Comparison of ENCODE assay signal across 28 mouse cellular contexts in the genomic region with DNA sequence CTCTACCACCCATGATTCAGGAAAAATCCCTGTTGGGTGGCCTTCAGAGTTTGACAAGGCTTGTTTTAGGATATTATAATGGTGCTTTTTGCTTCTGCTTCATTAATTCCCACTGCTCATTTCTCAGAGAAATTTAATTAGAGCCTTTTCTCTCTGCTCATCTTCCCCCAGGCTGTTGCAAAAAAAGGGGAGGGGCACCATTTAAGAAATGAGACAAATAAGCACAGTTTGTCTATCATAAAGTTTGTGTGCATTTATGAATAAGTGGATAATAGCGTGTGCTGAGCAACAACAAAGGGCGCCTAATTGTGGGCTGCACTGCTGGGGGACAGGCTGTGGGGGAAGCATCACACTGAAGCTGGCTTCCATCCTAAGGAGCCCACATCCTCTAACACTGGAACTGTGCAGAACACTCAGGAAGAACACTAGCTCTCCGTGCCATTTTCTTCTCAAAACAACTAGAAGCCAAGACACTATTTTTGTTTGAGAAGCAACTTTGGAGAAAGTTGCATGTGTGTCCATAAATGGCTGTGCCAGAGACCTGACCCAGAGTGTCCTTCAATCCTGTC.
A peak's percentile ranks its signal among the peaks of the same experiment; 100 is the strongest.
DNase-seq lines count a peak whose midpoint lies in the region; ATAC-seq and TF ChIP-seq lines count a peak whose summit lies in the region.
"Had no signal": no experiment of that assay in that cellular context is flagged by ENCODE, and none has a peak within 500 bp of the region (broad histone marks: within the 10 kb centered on the region; RNA-seq: fewer than 3 reads in every experiment).

No protein-coding gene starts in this region.

- ATAC-seq in embryonic facial prominence, embryonic 14.5 days (ENCODE audit: low read depth): no peak
- ATAC-seq in frontal cortex, adult (ENCODE audit: low TSS enrichment): peak; percentile 73
- ATAC-seq: forebrain, postnatal 0 days; intestine, embryonic 16.5 days; Patski had no signal

- no peak overlapping the region for H3K9ac ChIP-seq in embryonic facial prominence, embryonic 14.5 days (ENCODE audit: low read depth, low read length)
- H3K9ac ChIP-seq: embryonic facial prominence, embryonic 13.5 days; forebrain, postnatal 0 days; heart, embryonic 13.5 days; hindbrain, embryonic 12.5 days; hindbrain, embryonic 15.5 days had no signal

- no peaks in the 10 kb centered on the region for H3K36me3 ChIP-seq in embryonic facial prominence, embryonic 14.5 days (ENCODE audit: control insufficient read depth, insufficient read depth, low read length)
- H3K36me3 ChIP-seq in embryonic facial prominence, embryonic 10.5 days (replicated peaks): no peaks in the 10 kb centered on the region
- H3K36me3 ChIP-seq: embryonic facial prominence, embryonic 13.5 days; forebrain, embryonic 10.5 days; heart, embryonic 10.5 days; heart, embryonic 13.5 days; hindbrain, embryonic 12.5 days; hindbrain, embryonic 15.5 days had no signal

- no peak overlapping the region for H3K4me2 ChIP-seq in embryonic facial prominence, embryonic 14.5 days (ENCODE audit: low read depth, low read length)
- H3K4me2 ChIP-seq: embryonic facial prominence, embryonic 13.5 days; heart, embryonic 13.5 days; hindbrain, embryonic 12.5 days; hindbrain, embryonic 15.5 days had no signal

- TF ChIP-seq POLR2A in cerebellum, adult 2 months (IDR thresholded peaks at IDR 0.05; ENCODE audit: borderline replicate concordance, insufficient read depth, low read length): no peak

- H3K9me3 ChIP-seq in embryonic facial prominence, embryonic 14.5 days (ENCODE audit: control insufficient read depth, low read length): no peaks in the 10 kb centered on the region
- H3K9me3 ChIP-seq in embryonic facial prominence, embryonic 10.5 days: no peaks in the 10 kb centered on the region
- H3K9me3 ChIP-seq: embryonic facial prominence, embryonic 13.5 days; forebrain, embryonic 10.5 days; heart, embryonic 10.5 days; heart, embryonic 13.5 days; hindbrain, embryonic 12.5 days; hindbrain, embryonic 15.5 days had no signal

- no peaks in the 10 kb centered on the region for H3K4me1 ChIP-seq in embryonic facial prominence, embryonic 14.5 days (ENCODE audit: control insufficient read depth, insufficient read depth, low read length)
- H3K4me1 ChIP-seq in embryonic facial prominence, embryonic 10.5 days: no peaks in the 10 kb centered on the region
- H3K4me1 ChIP-seq in cerebellum, adult 2 months (ENCODE audit: control insufficient read depth, insufficient read depth, low read length): no peaks in the 10 kb centered on the region
- H3K4me1 ChIP-seq: embryonic facial prominence, embryonic 13.5 days; forebrain, embryonic 10.5 days; heart, embryonic 10.5 days; heart, embryonic 13.5 days; hindbrain, embryonic 12.5 days had no signal

- DNase-seq in embryonic facial prominence, embryonic 14.5 days (ENCODE audit: low spot score): peak; percentile 28
- no peak for DNase-seq in embryonic facial prominence, embryonic 10.5 days (ENCODE audit: low spot score)
- no peak for DNase-seq in frontal cortex, postnatal 36 days (ENCODE audit: low spot score in 2 of 2)
- peak; percentile 55 for DNase-seq in Muller cell, postnatal 12 days (ENCODE audit: inconsistent ontology term)
- DNase-seq in retina, embryonic 14.5 days (ENCODE audit: low spot score): peak; percentile 80
- DNase-seq in kidney, postnatal 25 days: no peak
- no peak for DNase-seq in cerebellum, adult 2 months
- DNase-seq: adrenal gland, postnatal 10 days; adrenal gland, postnatal 36 days; cerebellum, adult 11-12 months; cerebellum, adult 9-11 months; cerebellum, postnatal 25 days; forebrain, postnatal 0 days; gastrocnemius, postnatal 10 days; gastrocnemius, postnatal 36 days; heart, adult 2 months; heart, postnatal 14 days; heart, postnatal 4 days; kidney, adult 18-20 months had no signal

- H3K4me3 ChIP-seq in embryonic facial prominence, embryonic 14.5 days (ENCODE audit: low read depth, low read length): no peak overlapping the region
- H3K4me3 ChIP-seq in embryonic facial prominence, embryonic 10.5 days: no peak overlapping the region
- no peak overlapping the region for H3K4me3 ChIP-seq in cerebellum, adult 2 months (replicated peaks; ENCODE audit: insufficient read depth, low read depth, low read length)
- H3K4me3 ChIP-seq: embryonic facial prominence, embryonic 13.5 days; forebrain, embryonic 10.5 days; heart, adult 2 months; heart, embryonic 10.5 days; heart, embryonic 13.5 days; hindbrain, embryonic 12.5 days; hindbrain, embryonic 15.5 days had no signal

- H3K27ac ChIP-seq in embryonic facial prominence, embryonic 14.5 days (replicated peaks; ENCODE audit: low read depth, low read length): no peak overlapping the region
- H3K27ac ChIP-seq in embryonic facial prominence, embryonic 10.5 days (replicated peaks): no peak overlapping the region
- H3K27ac ChIP-seq in cerebellum, adult 2 months (ENCODE audit: insufficient read depth, low read length): no peak overlapping the region
- H3K27ac ChIP-seq: embryonic facial prominence, embryonic 13.5 days; forebrain, embryonic 10.5 days; heart, adult 2 months; heart, embryonic 10.5 days; heart, embryonic 13.5 days; hindbrain, embryonic 12.5 days; hindbrain, embryonic 15.5 days had no signal

- no peak for TF ChIP-seq CTCF in cerebellum, adult 2 months (IDR thresholded peaks at IDR 0.05; ENCODE audit: borderline replicate concordance, insufficient read depth, low read depth, low read length)

- H3K27me3 ChIP-seq in embryonic facial prominence, embryonic 14.5 days (replicated peaks; ENCODE audit: control insufficient read depth, insufficient read depth, low read length): no peaks in the 10 kb centered on the region
- no peaks in the 10 kb centered on the region for H3K27me3 ChIP-seq in embryonic facial prominence, embryonic 10.5 days (replicated peaks; ENCODE audit: low read depth, poor library complexity, severe bottlenecking)
- H3K27me3 ChIP-seq in cerebellum, adult 2 months (ENCODE audit: control insufficient read depth, insufficient read depth, low read length): no peaks in the 10 kb centered on the region
- H3K27me3 ChIP-seq: embryonic facial prominence, embryonic 13.5 days; heart, embryonic 13.5 days; hindbrain, embryonic 12.5 days; hindbrain, embryonic 15.5 days; Patski had no signal

- WGBS in embryonic facial prominence, embryonic 14.5 days: 77% methylated on average over 3 of the region's 3 CpGs
- 86% methylated on average over 3 of the region's 3 CpGs for WGBS in embryonic facial prominence, embryonic 10.5 days
- WGBS in cerebellum, adult 2 months: 52% methylated on average over 3 of the region's 3 CpGs

Comparison
In these comparisons a context has a peak if more than half of its experiments do, and no peak if none do; other contexts are left out.
1. DNase-seq: peak in embryonic facial prominence, embryonic 14.5 days (single experiment), Muller cell, postnatal 12 days (single experiment) and retina, embryonic 14.5 days (single experiment); none in embryonic facial prominence, embryonic 10.5 days (single experiment), frontal cortex, postnatal 36 days (0 of 2), kidney, postnatal 25 days (0 of 2) and cerebellum, adult 2 months (0 of 2).